Mouse (Mus musculus): Measurements from ENCODE around the gene Vegfd. TPM values are rescaled to one million over a fixed set of nuclear protein-coding genes. Genes with fewer than 3 reads are reported as not detected.

Gene Vegfd
- total RNA-seq, 1 experiment from 2014 or later = not detected

DNA sequence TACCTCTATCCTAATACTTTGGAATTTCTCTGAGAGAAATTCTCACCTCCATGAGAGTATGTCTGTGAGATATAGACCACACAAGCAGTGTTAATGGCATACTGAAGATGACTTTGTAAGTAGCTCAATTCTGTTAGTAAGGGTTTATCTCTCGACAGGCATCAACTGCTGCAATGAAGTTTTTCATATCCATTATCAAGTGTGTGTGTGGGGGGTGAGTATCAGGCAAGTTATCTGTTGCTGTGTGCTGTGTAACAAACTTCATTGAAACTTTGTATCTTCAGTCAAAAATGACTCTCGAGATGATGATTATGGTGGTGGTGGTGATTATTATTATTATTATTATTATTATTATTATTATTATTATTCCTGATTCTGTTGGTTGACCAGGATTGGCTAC is 43.6 kb downstream of the Vegfd start:
- ATAC-seq (ENCODE audit: extremely low read depth, insufficient number of reproducible peaks, low FRiP score, poor library complexity, severe bottlenecking) = no peak

DNA sequence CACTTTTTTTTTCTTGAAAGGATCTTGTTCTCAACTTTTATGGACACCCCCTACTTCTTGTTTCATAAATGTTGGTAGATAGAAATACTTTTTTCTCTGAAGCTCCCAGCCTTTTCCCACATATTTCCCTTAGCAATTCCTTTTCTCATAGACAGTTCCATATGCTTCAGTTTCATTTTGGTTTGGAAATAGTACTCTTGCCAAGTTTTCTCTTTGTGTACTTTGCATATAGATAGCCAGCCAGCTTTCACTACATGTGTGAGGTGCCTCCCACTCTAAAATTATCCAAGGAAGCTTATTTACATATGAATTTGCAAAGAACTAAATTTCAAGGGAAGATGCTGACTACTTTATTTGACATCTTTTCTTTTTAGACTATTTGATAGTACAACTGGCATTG is 44.8 kb downstream of the Vegfd start:
- no peak for ATAC-seq (ENCODE audit: extremely low read depth, insufficient number of reproducible peaks, low FRiP score, poor library complexity, severe bottlenecking)

DNA sequence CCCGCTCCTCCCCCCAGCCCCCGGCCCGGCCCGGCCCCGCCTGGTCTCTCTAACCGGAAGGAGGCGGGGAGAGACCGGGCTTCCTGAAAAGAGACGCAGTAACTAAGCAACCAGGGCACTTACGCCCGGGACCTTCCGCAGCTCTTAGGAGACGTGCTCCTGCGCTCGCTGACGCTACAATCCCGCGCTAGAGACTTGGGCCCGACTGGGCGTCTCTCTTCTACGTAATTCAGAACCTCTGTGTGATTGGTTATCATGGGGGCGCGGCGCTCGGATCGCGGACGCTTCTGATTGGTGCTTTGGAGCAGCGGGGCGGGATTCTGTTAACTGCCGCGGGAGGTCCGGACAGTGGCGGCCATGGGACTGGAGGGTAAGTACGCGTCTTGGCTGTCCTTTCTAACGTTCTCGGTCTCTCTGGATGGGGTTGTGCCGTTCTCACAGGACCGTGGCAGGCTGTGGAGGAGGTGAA is 46.3 kb downstream of the Vegfd start, which contains the start of gene Piga:
TSS of gene Piga (plus strand) at position 317 of the 469 bp plus-strand sequence.
- ATAC-seq (ENCODE audit: extremely low read depth, insufficient number of reproducible peaks, low FRiP score, poor library complexity, severe bottlenecking) = peak; percentile 99

DNA sequence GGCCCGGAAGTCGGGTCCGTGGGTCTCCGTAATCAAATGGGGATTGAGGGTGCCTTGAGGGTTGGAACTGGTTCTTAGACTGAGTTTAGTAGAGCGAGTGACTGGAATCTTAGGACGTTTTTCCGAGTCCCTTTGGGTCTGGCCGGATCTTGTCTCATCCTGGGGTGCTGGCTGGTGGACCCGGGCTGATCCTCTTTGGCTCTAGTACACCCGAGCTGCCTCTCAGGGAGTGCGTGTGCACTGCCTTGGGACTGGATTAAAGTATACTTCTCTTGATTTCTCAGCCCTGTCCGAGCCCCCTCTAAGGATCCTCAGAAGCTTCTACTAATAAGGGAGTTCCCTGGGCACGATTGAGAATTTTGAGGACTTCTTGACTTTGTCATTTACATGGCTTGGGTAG is 46.8 kb downstream of the Vegfd start:
- no peak for ATAC-seq (ENCODE audit: extremely low read depth, insufficient number of reproducible peaks, low FRiP score, poor library complexity, severe bottlenecking)

DNA sequence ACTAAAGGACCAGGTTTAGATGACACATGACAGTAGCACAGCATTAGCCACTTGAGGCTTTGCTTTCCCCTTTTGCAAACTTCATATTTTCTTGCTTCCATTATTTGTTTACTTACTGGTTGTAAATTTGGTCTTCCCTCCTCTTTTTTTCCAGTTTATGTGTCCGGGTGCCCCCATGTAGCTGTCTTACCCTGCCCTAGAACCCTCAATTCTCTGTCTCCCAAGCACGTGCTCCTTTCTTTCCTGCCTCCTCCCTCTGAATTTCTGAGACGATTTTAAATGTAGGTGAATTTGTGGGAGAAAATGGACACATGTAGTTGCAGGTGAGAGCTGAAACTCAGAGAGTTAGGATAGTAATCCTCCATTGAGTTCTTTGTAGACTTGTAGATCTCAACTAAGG is 47.3 kb downstream of the Vegfd start:
- ATAC-seq (ENCODE audit: extremely low read depth, insufficient number of reproducible peaks, low FRiP score, poor library complexity, severe bottlenecking) = no peak

DNA sequence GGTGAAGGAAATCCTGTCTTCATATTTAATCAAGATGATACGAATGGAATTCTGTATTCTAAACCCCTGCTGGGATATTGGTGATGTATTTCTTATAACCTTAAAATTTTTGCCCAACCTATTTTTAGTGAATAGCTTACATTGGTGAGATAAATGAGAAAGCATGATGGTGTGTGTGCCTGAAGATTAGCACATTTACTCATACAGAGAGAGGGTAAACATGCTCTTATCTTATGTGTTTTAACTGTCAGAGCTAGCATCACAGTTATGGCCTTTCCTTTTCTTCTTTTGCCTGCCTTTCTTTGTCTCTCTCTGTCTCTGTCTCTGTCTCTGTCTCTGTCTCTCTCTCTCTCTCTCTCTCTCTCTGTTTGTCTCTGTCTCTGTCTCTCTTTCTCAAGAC is 51.6 kb downstream of the Vegfd start:
- ATAC-seq (ENCODE audit: extremely low read depth, insufficient number of reproducible peaks, low FRiP score, poor library complexity, severe bottlenecking) = no peak

DNA sequence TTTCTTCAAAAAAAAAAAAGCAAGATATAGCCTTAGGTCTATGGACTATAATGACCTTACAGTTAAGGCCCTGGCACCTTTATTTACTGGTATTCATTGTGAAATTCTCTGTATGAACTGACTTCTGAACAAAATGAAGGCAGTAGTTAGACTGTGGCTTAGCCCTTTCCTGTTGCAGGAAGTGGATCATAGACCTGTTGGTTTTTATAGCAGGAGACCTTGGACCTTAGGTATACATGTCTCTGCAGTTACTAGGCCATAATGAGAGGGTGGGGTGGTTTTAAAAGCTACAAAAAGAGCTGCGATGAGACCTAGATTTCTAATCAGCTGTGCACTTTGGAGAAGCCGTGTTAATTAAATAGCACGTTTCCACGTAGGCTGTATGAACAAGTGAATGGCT is 54.1 kb downstream of the Vegfd start:
- no peak for ATAC-seq (ENCODE audit: extremely low read depth, insufficient number of reproducible peaks, low FRiP score, poor library complexity, severe bottlenecking)

DNA sequence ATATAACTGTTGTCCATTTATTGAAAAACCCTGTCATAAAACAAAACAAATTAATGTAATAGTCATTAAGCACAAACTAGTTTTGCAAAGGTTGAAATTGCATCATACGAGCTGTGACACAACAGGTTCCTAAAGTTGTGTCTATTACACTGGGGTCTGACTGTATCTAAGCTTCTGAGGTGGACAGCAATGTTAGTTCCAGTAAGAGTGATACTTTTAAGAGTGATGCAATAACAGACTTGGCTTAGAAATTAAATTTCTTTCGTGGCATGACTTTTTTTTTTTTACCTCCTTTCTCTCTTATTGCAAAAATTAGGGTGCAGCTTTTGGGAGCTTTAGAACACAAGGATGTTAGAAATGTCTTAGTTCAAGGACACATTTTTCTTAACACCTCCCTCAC is 55.0 kb downstream of the Vegfd start:
- no peak for ATAC-seq (ENCODE audit: extremely low read depth, insufficient number of reproducible peaks, low FRiP score, poor library complexity, severe bottlenecking)

DNA sequence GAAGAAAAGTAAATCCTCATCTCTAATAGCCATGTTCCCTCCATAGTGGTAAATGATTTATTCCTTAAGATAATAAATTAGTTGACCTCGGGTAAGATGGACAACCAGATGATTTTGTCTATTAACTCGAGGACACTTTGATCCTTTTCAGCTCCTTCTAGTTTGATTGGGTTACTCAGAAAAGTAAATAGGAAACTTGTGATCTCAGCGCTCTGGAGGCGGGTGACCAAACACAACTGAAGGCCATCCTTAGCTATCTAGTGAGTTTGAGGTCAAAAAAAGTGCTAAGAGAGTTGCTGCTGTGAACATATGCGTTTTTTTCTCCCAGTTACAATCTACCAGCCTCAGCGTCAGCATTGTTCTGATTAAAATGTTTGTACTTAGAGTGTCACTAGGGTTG is 57.4 kb downstream of the Vegfd start:
- no peak for ATAC-seq (ENCODE audit: extremely low read depth, insufficient number of reproducible peaks, low FRiP score, poor library complexity, severe bottlenecking)

DNA sequence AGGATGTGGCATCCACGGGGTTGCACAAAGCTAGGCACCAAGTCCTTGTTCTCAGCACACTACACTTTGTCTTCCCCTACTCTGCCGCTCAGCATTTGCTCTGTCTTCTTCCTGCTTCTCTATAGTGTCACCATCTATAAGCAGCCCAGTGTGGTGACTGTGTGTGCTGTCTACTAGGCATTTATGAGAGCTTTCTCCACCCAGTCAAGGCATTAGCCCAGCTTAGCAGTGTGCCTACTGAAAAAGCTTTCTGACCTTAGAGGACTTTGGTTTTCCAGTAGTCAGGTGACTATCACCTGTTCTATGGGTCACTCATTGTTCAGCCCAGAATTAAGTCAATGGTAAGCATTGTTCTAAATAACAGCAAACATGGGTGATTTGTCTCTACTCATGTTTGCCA is 58.0 kb downstream of the Vegfd start:
- ATAC-seq (ENCODE audit: extremely low read depth, insufficient number of reproducible peaks, low FRiP score, poor library complexity, severe bottlenecking) = no peak

DNA sequence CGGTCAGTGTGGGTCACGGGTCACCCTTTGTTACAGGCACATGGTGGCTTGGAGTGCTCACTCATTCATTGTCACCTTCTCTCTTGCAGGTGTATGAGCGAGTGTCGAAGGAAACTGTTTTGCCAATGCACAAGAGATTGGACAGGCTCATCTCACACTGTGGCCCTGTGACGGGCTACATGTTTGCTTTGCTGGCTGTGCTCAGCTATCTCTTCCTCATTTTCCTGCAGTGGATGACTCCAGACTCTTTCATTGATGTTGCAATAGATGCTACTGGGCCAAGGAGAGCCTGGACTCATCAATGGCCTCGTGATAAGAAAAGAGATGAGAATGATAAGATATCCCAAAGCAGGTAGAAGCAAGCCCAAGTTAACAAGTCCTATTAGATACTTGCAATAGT is 58.4 kb downstream of the Vegfd start:
- no peak for ATAC-seq (ENCODE audit: extremely low read depth, insufficient number of reproducible peaks, low FRiP score, poor library complexity, severe bottlenecking)

DNA sequence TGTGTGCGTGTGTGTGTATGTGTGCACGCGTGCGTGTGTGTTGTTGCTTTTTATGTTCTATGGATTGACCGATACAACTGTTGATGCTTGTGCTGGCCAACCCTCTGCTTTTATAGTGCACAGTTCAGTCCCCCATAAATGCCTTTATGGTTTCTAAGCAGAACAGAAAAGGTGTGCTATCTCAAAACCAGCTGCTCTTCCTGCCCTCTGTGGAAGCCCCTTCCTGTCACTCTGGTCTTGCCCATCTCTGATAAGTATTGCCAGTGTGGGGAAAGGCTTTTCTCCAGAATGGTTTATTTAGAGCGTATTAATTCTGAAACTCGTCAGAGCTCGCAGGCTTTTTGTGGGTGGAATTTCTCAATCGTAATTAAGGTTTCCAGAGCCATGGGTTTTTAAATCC is 59.5 kb downstream of the Vegfd start:
- no peak for ATAC-seq (ENCODE audit: extremely low read depth, insufficient number of reproducible peaks, low FRiP score, poor library complexity, severe bottlenecking)

DNA sequence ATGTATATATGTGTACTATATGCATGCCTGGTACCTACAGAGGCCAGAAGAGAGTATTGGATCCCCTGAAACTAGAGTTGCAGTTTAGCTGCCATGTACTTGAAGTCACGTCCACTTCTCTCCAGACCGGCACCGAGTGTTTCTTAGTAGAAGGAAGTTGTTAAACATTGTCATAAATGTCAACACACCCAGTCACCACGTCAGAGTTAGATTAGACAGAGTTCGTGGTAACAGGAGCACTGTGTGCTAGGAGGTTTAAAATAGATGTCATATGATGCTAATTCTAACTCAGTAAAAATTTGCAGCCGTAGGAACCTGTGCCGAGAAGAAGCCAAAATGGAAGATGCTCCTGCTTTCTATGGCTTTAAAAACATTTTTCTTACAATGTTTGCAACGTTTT is 63.5 kb downstream of the Vegfd start, which contains the start of gene Asb11:
TSS of gene Asb11 (plus strand) at position 286 of the 400 bp plus-strand sequence.
- ATAC-seq (ENCODE audit: extremely low read depth, insufficient number of reproducible peaks, low FRiP score, poor library complexity, severe bottlenecking) = no peak

DNA sequence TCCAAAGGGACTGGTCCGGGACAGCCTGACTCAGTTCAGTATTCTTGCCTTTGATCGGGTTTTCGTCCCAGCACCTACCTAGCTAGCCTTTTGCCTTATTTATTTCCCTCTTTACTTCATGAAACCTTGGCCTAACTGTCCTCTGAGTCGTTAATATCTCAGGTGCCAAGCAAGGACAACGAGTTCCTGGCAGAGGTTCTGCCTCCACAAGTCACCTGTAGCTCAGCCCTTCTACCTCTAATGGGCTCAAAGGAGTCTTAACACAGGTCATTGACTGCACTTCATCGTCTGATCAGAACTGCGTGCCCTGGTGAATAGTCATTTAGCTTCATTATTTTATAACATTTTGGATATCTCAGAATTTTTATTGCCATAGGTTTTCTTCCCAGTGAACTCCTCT is 66.3 kb downstream of the Vegfd start:
- ATAC-seq (ENCODE audit: extremely low read depth, insufficient number of reproducible peaks, low FRiP score, poor library complexity, severe bottlenecking) = no peak

DNA sequence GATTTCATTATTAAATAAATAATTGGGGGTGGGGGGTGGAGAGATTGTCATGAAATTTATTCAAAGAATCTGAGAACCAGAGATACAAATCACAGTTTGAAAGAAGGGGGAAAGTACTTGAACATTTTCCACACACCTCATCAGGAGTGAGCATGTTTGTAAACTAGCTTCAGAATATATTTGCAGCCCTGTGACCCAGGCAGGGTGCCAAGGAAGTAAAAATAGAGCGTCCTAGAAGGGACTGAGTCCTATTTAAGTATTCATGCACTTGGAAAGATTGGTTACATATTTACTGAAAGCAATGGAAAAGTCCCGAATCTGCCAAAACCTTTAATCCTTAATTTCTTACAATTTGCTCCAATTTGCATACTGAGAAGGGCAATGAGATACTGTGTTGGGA is 67.0 kb downstream of the Vegfd start:
- no peak for ATAC-seq (ENCODE audit: extremely low read depth, insufficient number of reproducible peaks, low FRiP score, poor library complexity, severe bottlenecking)

DNA sequence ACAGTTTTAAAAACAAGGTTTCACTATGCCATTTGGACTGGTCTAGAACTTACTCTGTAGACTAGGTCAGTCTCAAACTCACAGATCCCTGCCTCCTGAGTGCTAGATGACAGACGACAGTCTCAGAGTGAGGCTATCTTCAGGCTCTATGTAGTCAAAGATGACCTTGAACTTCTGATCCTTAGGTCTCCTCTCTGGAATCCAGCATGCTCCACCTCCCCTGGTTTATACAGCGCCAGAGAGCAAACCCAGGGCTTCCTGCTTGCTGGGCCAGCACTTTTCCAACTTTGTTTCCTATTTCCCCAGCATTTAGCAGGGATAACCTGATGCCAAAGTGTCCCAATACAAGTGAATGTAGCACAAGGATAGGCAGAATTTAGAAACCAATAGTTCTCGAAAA is 67.5 kb downstream of the Vegfd start:
- ATAC-seq (ENCODE audit: extremely low read depth, insufficient number of reproducible peaks, low FRiP score, poor library complexity, severe bottlenecking) = no peak

DNA sequence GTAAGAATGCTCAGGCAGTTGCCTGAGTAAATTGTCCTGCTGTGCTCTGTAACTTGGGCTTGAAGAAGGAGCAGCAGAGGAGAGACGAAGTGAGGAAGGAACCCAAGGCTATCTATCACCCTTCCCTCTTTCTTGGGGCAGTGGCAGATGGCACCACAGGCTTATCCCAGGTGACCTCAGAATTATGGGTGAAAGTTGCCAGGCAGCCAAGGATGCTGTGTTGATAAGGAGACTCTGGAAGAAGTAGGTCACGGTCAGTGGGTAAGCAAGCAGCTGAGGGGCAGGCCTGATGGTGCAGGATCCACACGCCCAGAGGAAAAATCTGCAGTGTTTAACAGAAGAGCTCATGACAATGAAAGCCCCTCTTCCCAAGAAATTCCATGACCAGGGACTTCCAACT is 68.1 kb downstream of the Vegfd start:
- no peak for ATAC-seq (ENCODE audit: extremely low read depth, insufficient number of reproducible peaks, low FRiP score, poor library complexity, severe bottlenecking)

DNA sequence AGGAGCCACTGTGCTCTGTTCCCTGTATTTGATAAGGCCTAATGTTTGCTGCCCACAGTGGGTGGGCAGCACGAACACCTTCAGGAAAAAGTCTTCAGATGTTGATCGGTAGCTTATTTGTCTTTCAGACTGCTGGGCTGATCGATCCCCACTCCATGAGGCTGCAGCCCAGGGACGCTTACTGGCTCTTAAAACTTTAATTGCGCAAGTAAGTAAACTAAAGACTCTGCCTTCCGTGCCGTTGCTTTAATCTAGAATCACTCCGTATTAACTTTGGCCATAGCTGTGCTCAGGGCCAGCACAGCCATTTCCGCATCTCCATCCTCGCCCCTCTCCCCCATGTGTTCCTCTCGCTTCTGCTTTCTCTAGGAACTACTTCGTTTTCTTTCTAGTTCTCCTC is 72.4 kb downstream of the Vegfd start:
- no peak for ATAC-seq (ENCODE audit: extremely low read depth, insufficient number of reproducible peaks, low FRiP score, poor library complexity, severe bottlenecking)

DNA sequence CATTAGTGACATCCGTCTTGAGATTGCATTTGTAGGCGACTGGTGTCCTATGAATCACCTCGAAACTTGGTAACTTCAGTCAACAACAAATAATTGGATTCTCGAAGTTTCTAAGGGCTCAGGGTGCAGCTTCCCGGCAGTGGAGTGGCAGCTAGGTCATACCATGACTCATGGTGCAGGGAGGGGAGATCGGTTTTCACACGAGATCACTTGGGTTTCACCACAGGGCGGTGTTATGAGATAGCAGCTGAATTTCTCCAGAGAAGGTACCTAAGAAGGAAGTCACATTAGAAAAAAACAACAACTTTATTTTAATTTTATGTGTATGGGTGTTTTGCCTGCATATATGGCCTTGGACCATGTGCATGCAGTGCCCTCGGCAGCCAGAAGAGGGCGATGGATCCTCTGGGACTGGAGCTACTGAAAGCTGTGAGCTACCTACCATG is 73.0 kb downstream of the Vegfd start:
- ATAC-seq (ENCODE audit: extremely low read depth, insufficient number of reproducible peaks, low FRiP score, poor library complexity, severe bottlenecking) = no peak

DNA sequence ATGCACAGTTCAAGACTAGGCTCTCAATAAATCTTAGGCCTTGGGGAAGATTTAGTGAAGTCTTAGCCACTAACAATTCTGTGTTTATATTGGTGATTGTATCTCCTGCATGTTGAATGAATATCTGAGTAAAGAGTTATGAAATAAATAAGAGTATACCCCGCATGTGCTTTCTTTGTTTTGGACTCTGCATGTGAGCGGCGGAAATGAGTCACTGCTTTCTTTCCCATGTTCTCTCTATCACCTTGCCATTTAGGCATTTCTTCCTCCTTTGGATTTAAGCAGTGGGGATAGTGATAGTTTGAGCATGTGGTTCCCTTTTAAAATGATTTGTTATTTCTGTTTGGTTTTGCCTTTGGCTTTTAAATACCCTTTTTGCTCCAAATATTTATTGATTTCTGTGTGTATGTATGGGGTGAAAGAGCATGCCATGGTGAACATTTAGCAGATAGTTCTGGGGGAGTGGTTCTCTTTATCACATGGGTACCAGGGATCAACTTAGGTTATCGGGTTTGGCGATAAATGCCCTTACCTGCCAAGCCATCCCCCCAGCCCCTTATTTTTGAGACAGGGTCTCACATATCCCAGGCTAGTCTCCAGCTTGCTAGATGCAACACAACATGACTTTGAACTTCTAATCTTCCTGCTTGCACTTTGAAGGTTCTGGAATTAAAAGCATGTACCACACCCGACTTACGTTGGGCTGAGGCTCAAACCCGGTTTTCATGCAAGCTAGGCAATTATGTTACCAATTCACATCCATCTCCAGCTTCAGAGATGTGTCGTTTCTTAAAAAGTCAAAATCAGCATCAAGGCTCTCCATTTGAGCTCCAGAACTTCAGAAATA is 73.9 kb downstream of the Vegfd start:
- no peak for ATAC-seq (ENCODE audit: extremely low read depth, insufficient number of reproducible peaks, low FRiP score, poor library complexity, severe bottlenecking)

DNA sequence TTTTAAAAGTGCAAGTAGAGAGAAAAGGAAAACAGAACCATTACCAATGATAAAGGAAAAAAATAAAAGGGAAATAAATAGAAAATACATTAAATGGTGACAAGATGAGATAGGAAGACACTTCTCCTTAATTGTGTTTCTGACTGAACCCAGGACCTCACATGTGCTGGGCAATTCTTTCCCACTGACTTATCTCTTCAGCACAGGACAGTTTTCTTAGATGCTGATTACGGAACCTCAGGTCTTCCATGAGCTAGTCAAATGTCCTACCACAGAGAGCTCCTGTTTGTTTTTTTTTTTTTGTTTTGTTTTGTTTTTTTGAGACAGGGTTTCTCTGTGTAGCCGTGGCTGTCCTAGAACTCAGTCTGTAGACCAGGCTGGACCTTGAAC is 74.5 kb downstream of the Vegfd start:
- ATAC-seq (ENCODE audit: extremely low read depth, insufficient number of reproducible peaks, low FRiP score, poor library complexity, severe bottlenecking) = no peak
